Mouse (Mus musculus) neural tube, embryonic 12.5 days (tissue): ENCODE measurements at regions not wholly inside any gene's neighbourhood (a gene's known extent, or its start where the extent isn't known, plus 50 kb on each side); places are given as distances from the start of the nearest gene placed in this dataset.

Source experiments
- ATAC-seq: fragments of 200-750 bp; cut with Nextera tagmentation; 2 replicates; pipeline ENCODE4 v1.8.0; 2017; ENCODE audit warnings: low read depth, mild to moderate bottlenecking, moderate TSS enrichment, moderate library complexity; ENCODE audit not compliant: low FRiP score
- H3K27ac ChIP-seq: fragments of 300-500 bp; sonication (generic); 2 replicates; pipeline ENCODE4 v1.5.1; 2016
- H3K27me3 ChIP-seq: fragments of 300-500 bp; sonication (generic); replicated peaks from 2 replicates; pipeline ENCODE4 v1.6.1; 2016; ENCODE audit warnings: mild to moderate bottlenecking
- H3K36me3 ChIP-seq: fragments of 300-500 bp; sonication (generic); 2 replicates; pipeline ENCODE4 v1.6.1; 2016; ENCODE audit warnings: mild to moderate bottlenecking
- H3K4me1 ChIP-seq: fragments of 300-500 bp; sonication (generic); 2 replicates; pipeline ENCODE4 v1.6.1; 2016
- H3K4me2 ChIP-seq: fragments of 300-500 bp; sonication (generic); replicated peaks from 2 replicates; pipeline ENCODE4 v1.6.1; 2016; ENCODE audit warnings: mild to moderate bottlenecking
- H3K4me3 ChIP-seq: fragments of 300-500 bp; sonication (generic); 2 replicates; pipeline ENCODE4 v1.5.1; 2016
- H3K9ac ChIP-seq: fragments of 300-500 bp; sonication (generic); 2 replicates; pipeline ENCODE4 v1.6.1; 2016; ENCODE audit warnings: mild to moderate bottlenecking
- H3K9me3 ChIP-seq: fragments of 300-500 bp; sonication (generic); 2 replicates; pipeline ENCODE4 v1.6.1; 2016; ENCODE audit warnings: mild to moderate bottlenecking
- WGBS: fragments of 180-500 bp; shearing (Covaris S2); methylation state at CpG from one replicate; pipeline ENCODE4 v1.1.7; 2016; 5-methylcytosine and 5-hydroxymethylcytosine counted together

GRCm38 (mm10) chr3:147252812-147253211 lies 400.6 kb downstream of the Ttll7 start:
- 0 out of 2 replicates have a peak, but pooled peaks have one; percentile 33 for ATAC-seq
- Histone ChIP-seq H3K9ac (no peak overlapping the region), H3K4me1 (peaks cover 13% of the 10 kb centered on the region), H3K27me3 (no peaks in the 10 kb centered on the region), H3K4me3 (no peak overlapping the region), H3K27ac (no peak overlapping the region), H3K4me2 (no peak overlapping the region), H3K9me3 (no peaks in the 10 kb centered on the region), H3K36me3 (no peaks in the 10 kb centered on the region)
- 47% methylated on average over 6 of the region's 6 CpGs for WGBS

- no peaks in the 10 kb centered on the region for H3K36me3 ChIP-seq
- H3K27me3 ChIP-seq = no peaks in the 10 kb centered on the region
- H3K9ac ChIP-seq = no peak overlapping the region
- ATAC-seq = peak; percentile 49
- no peak overlapping the region for H3K4me3 ChIP-seq
- WGBS = 46% methylated on average over 5 of the region's 5 CpGs
- no peaks in the 10 kb centered on the region for H3K9me3 ChIP-seq
- H3K27ac ChIP-seq = no peak overlapping the region
- H3K4me1 ChIP-seq = peaks cover 13% of the 10 kb centered on the region
- no peak overlapping the region for H3K4me2 ChIP-seq
These were observed 402.3 kb downstream of the Ttll7 start for GRCm38 (mm10) chr3:147254454-147254853.

- no peak overlapping the region for H3K27ac ChIP-seq
- WGBS = 89% methylated on average over 10 of the region's 10 CpGs
- no peaks in the 10 kb centered on the region for H3K4me1 ChIP-seq
- H3K9ac ChIP-seq = no peak overlapping the region
- H3K9me3 ChIP-seq = no peaks in the 10 kb centered on the region
- no peaks in the 10 kb centered on the region for H3K36me3 ChIP-seq
- no peak for ATAC-seq
- H3K27me3 ChIP-seq = no peaks in the 10 kb centered on the region
- no peak overlapping the region for H3K4me3 ChIP-seq
- no peak overlapping the region for H3K4me2 ChIP-seq
These were observed 408.9 kb downstream of the Ttll7 start for GRCm38 (mm10) chr3:147260958-147261595.

- no peak overlapping the region for H3K9ac ChIP-seq
- H3K4me3 ChIP-seq = no peak overlapping the region
- H3K27ac ChIP-seq = no peak overlapping the region
- H3K27me3 ChIP-seq = no peaks in the 10 kb centered on the region
- no peaks in the 10 kb centered on the region for H3K9me3 ChIP-seq
- no peak for ATAC-seq
- no peaks in the 10 kb centered on the region for H3K4me1 ChIP-seq
- H3K4me2 ChIP-seq = no peak overlapping the region
- WGBS = 79% methylated on average over 5 of the region's 5 CpGs
- no peaks in the 10 kb centered on the region for H3K36me3 ChIP-seq
These were observed 414.4 kb downstream of the Ttll7 start for GRCm38 (mm10) chr3:147266556-147266955.

GRCm38 (mm10) chr3:147273446-147273845 lies 421.3 kb downstream of the Ttll7 start:
- no peak overlapping the region for H3K9ac ChIP-seq
- ATAC-seq = no peak
- 81% methylated on average over 3 of the region's 3 CpGs for WGBS
- H3K4me2 ChIP-seq = no peak overlapping the region
- H3K4me3 ChIP-seq = no peak overlapping the region
- H3K9me3 ChIP-seq = no peaks in the 10 kb centered on the region
- H3K36me3 ChIP-seq = no peaks in the 10 kb centered on the region
- no peaks in the 10 kb centered on the region for H3K4me1 ChIP-seq
- no peaks in the 10 kb centered on the region for H3K27me3 ChIP-seq
- H3K27ac ChIP-seq = no peak overlapping the region

GRCm38 (mm10) chr3:147278602-147279001 lies 426.4 kb downstream of the Ttll7 start:
- Histone ChIP-seq H3K4me3 (no peak overlapping the region), H3K4me2 (no peak overlapping the region), H3K27ac (no peak overlapping the region), H3K9ac (no peak overlapping the region), H3K36me3 (no peaks in the 10 kb centered on the region), H3K27me3 (no peaks in the 10 kb centered on the region), H3K4me1 (no peaks in the 10 kb centered on the region), H3K9me3 (no peaks in the 10 kb centered on the region)
- no peak for ATAC-seq

GRCm38 (mm10) chr3:147283724-147284123 lies 431.6 kb downstream of the Ttll7 start:
- ATAC-seq = no peak
- Histone ChIP-seq H3K4me2 (no peak overlapping the region), H3K9ac (no peak overlapping the region), H3K9me3 (no peaks in the 10 kb centered on the region), H3K36me3 (no peaks in the 10 kb centered on the region), H3K4me3 (no peak overlapping the region), H3K27me3 (no peaks in the 10 kb centered on the region), H3K4me1 (no peaks in the 10 kb centered on the region), H3K27ac (no peak overlapping the region)
- 92% methylated on average over 9 of the region's 9 CpGs for WGBS

GRCm38 (mm10) chr3:147284357-147284756 lies 432.2 kb downstream of the Ttll7 start:
- Histone ChIP-seq H3K4me2 (no peak overlapping the region), H3K4me3 (no peak overlapping the region), H3K27me3 (no peaks in the 10 kb centered on the region), H3K9ac (no peak overlapping the region), H3K27ac (no peak overlapping the region), H3K4me1 (no peaks in the 10 kb centered on the region), H3K9me3 (no peaks in the 10 kb centered on the region), H3K36me3 (no peaks in the 10 kb centered on the region)
- 90% methylated on average over 4 of the region's 4 CpGs for WGBS
- no peak for ATAC-seq

- ATAC-seq = no peak
- no peak overlapping the region for H3K4me2 ChIP-seq
- no peaks in the 10 kb centered on the region for H3K36me3 ChIP-seq
- H3K9ac ChIP-seq = no peak overlapping the region
- no peaks in the 10 kb centered on the region for H3K27me3 ChIP-seq
- WGBS = 63% methylated on average over 5 of the region's 5 CpGs
- no peak overlapping the region for H3K27ac ChIP-seq
- no peaks in the 10 kb centered on the region for H3K4me1 ChIP-seq
- no peaks in the 10 kb centered on the region for H3K9me3 ChIP-seq
- no peak overlapping the region for H3K4me3 ChIP-seq
These were observed 433.3 kb downstream of the Ttll7 start for GRCm38 (mm10) chr3:147285496-147285895.

GRCm38 (mm10) chr3:147287503-147287902 lies 435.3 kb downstream of the Ttll7 start:
- no peaks in the 10 kb centered on the region for H3K4me1 ChIP-seq
- no peaks in the 10 kb centered on the region for H3K27me3 ChIP-seq
- 79% methylated on average over 8 of the region's 8 CpGs for WGBS
- H3K9me3 ChIP-seq = no peaks in the 10 kb centered on the region
- H3K9ac ChIP-seq = no peak overlapping the region
- no peak for ATAC-seq
- no peak overlapping the region for H3K4me3 ChIP-seq
- H3K4me2 ChIP-seq = no peak overlapping the region
- H3K27ac ChIP-seq = no peak overlapping the region
- no peaks in the 10 kb centered on the region for H3K36me3 ChIP-seq

- no peak overlapping the region for H3K4me2 ChIP-seq
- no peak overlapping the region for H3K4me3 ChIP-seq
- 84% methylated on average over 10 of the region's 10 CpGs for WGBS
- no peaks in the 10 kb centered on the region for H3K4me1 ChIP-seq
- no peaks in the 10 kb centered on the region for H3K9me3 ChIP-seq
- ATAC-seq = no peak
- H3K27me3 ChIP-seq = no peaks in the 10 kb centered on the region
- H3K9ac ChIP-seq = no peak overlapping the region
- H3K36me3 ChIP-seq = no peaks in the 10 kb centered on the region
- no peak overlapping the region for H3K27ac ChIP-seq
These were observed 439.6 kb downstream of the Ttll7 start for GRCm38 (mm10) chr3:147291696-147292327.

- WGBS = 10% methylated on average over 9 of the region's 9 CpGs
- no peak overlapping the region; the same call in 1 of the 2 replicates for H3K4me2 ChIP-seq
- no peaks in the 10 kb centered on the region for H3K9me3 ChIP-seq
- H3K9ac ChIP-seq = no peak overlapping the region
- ATAC-seq = no peak
- no peaks in the 10 kb centered on the region for H3K27me3 ChIP-seq
- no peak overlapping the region for H3K4me3 ChIP-seq
- H3K36me3 ChIP-seq = no peaks in the 10 kb centered on the region
- H3K27ac ChIP-seq = no peak overlapping the region
- peaks cover 6% of the 10 kb centered on the region; the same call in 1 of the 2 replicates for H3K4me1 ChIP-seq
These were observed 445.9 kb downstream of the Ttll7 start for GRCm38 (mm10) chr3:147298065-147298464.

- Histone ChIP-seq H3K27me3 (no peaks in the 10 kb centered on the region), H3K4me2 (no peak overlapping the region), H3K4me3 (no peak overlapping the region), H3K9me3 (no peaks in the 10 kb centered on the region), H3K4me1 (no peaks in the 10 kb centered on the region), H3K27ac (no peak overlapping the region), H3K36me3 (no peaks in the 10 kb centered on the region), H3K9ac (no peak overlapping the region)
- WGBS = 98% methylated on average over 2 of the region's 2 CpGs
- ATAC-seq = no peak
These were observed 473.4 kb downstream of the Ttll7 start for GRCm38 (mm10) chr3:147325522-147325921.
